Mouse (Mus musculus): ENCODE measurements around the gene Ntan1.
A peak's percentile ranks its signal among the peaks of the same experiment; 100 is the strongest.
"Not testable (repeated sequence)": the region's sequence is repeated elsewhere in the genome, so short reads cannot be mapped to it uniquely, and the experiment has no call there.

The Ntan1 gene

GRCm38 (mm10) chr16:13818560-13819393 lies at the start of gene Ntan1:
Ntan1 (plus strand) TSS chr16:13818845.
- DNase-seq (ENCODE audit: low spot score), result peak; percentile 96

GRCm38 (mm10) chr16:13771603-13772002 lies 47.0 kb upstream of the Ntan1 start:
- DNase-seq (ENCODE audit: low spot score), result not testable (repeated sequence)

- not testable (repeated sequence) for DNase-seq (ENCODE audit: low spot score)
These were observed 46.6 kb upstream of the Ntan1 start for GRCm38 (mm10) chr16:13772051-13772450.

GRCm38 (mm10) chr16:13774011-13774410 lies 44.6 kb upstream of the Ntan1 start:
- DNase-seq (ENCODE audit: low spot score), result not testable (repeated sequence)

GRCm38 (mm10) chr16:13774651-13775050 lies 44.0 kb upstream of the Ntan1 start:
- DNase-seq (ENCODE audit: low spot score), result not testable (repeated sequence)

- peak; percentile 81 for DNase-seq (ENCODE audit: low spot score)
These were observed 38.1 kb upstream of the Ntan1 start, which contains the start of gene Rrn3 for GRCm38 (mm10) chr16:13780353-13781036. Rrn3 (plus strand) TSS chr16:13780708.

- no peak for DNase-seq (ENCODE audit: low spot score)
These were observed 37.4 kb upstream of the Ntan1 start for GRCm38 (mm10) chr16:13781216-13781615.

GRCm38 (mm10) chr16:13785932-13786331 lies 32.7 kb upstream of the Ntan1 start:
- no peak for DNase-seq (ENCODE audit: low spot score)

GRCm38 (mm10) chr16:13793441-13793840 lies 25.2 kb upstream of the Ntan1 start:
- not testable (repeated sequence) for DNase-seq (ENCODE audit: low spot score)

- DNase-seq (ENCODE audit: low spot score), result no peak
These were observed 21.9 kb upstream of the Ntan1 start for GRCm38 (mm10) chr16:13796746-13797175.

GRCm38 (mm10) chr16:13801231-13801630 lies 17.4 kb upstream of the Ntan1 start:
- no peak for DNase-seq (ENCODE audit: low spot score)

- DNase-seq (ENCODE audit: low spot score), result no peak
These were observed 14.0 kb upstream of the Ntan1 start for GRCm38 (mm10) chr16:13804666-13805065.

GRCm38 (mm10) chr16:13807616-13808015 lies 11.0 kb upstream of the Ntan1 start:
- no peak for DNase-seq (ENCODE audit: low spot score)

- DNase-seq (ENCODE audit: low spot score), result no peak
These were observed 10.2 kb upstream of the Ntan1 start for GRCm38 (mm10) chr16:13808410-13808809.

- no peak for DNase-seq (ENCODE audit: low spot score)
These were observed 6.5 kb upstream of the Ntan1 start for GRCm38 (mm10) chr16:13812152-13812551.

GRCm38 (mm10) chr16:13813200-13813599 lies 5.4 kb upstream of the Ntan1 start:
- DNase-seq (ENCODE audit: low spot score), result no peak

- peak; percentile 9 for DNase-seq (ENCODE audit: low spot score)
These were observed 724 bp downstream of the Ntan1 start for GRCm38 (mm10) chr16:13819394-13819743.

- peak; percentile 8 for DNase-seq (ENCODE audit: low spot score)
These were observed 1.3 kb downstream of the Ntan1 start for GRCm38 (mm10) chr16:13819806-13820500.

- DNase-seq (ENCODE audit: low spot score), result no peak
These were observed 2.1 kb downstream of the Ntan1 start for GRCm38 (mm10) chr16:13820771-13821170.

GRCm38 (mm10) chr16:13825781-13826490 lies 7.3 kb downstream of the Ntan1 start:
- DNase-seq (ENCODE audit: low spot score), result no peak

GRCm38 (mm10) chr16:13826511-13826910 lies 7.9 kb downstream of the Ntan1 start:
- no peak for DNase-seq (ENCODE audit: low spot score)

- DNase-seq (ENCODE audit: low spot score), result no peak
These were observed 11.8 kb downstream of the Ntan1 start for GRCm38 (mm10) chr16:13830444-13830843.
